Mouse (Mus musculus) liver (tissue): ENCODE data around the gene Lmbr1l.
"Not testable (repeated sequence)": the region's sequence is repeated elsewhere in the genome, so short reads cannot be mapped to it uniquely, and the experiment has no call there.

Experiments
- DNase-seq: peaks from one replicate; pipeline ENCODE4 v3.0.0-alpha.2; 2020; ENCODE audit warnings: mixed read lengths

The Lmbr1l gene

DNA sequence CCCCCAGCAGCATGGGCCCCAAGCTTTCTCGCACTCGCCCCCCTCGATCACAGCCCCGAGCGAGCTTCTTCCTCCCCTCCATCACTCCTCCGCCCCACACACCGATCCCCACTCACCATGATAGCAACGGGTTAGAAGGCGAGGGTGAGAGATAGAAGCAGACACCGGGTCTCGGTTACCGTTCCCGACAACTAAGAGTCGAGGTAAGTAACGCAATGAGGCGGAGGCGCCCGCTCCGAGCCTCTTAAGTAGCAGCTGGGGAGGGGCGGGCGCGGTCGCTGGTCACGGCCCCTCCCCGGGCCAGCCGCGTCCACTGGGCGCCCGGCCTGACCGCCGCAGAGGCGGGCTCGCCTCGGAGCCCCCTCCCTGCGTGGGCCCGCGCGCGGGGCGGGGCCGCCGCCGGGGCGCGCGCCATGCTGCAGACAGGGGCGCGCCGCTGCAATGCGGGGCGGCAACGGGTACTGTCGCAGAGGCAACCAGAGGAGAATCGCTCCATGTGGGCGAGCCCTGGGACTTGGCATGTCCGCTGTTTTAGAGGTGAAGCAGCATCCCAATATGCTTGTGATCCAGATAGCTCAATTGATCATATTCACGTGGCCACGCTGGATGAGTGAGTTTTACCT is 16.3 kb upstream of the Lmbr1l start, which contains the start of gene Tuba1b:
Gene Tuba1b, minus strand, starts transcription at position 349 of the 623 bp plus-strand sequence.
- peak; percentile 94 for DNase-seq

DNA sequence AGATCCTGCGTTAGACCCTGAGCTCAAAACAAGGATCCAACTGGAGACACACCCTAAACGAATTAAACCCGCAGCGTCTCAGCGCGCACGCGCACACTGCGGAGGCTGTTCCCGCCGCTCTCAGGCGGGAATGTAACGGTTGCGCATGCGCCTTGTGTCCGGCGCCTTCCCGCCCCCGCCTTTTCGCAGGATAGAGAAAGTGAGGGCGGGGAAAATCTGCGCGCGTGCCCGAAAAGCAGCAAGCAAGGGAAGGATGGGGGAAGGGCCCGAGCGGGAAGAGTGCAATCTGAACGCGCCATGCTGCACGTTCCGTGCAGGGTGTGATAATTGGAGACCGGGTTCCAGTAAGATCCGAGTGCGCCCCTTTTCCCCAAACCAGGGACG is 15.8 kb upstream of the Lmbr1l start:
- DNase-seq, result peak; percentile 97

DNA sequence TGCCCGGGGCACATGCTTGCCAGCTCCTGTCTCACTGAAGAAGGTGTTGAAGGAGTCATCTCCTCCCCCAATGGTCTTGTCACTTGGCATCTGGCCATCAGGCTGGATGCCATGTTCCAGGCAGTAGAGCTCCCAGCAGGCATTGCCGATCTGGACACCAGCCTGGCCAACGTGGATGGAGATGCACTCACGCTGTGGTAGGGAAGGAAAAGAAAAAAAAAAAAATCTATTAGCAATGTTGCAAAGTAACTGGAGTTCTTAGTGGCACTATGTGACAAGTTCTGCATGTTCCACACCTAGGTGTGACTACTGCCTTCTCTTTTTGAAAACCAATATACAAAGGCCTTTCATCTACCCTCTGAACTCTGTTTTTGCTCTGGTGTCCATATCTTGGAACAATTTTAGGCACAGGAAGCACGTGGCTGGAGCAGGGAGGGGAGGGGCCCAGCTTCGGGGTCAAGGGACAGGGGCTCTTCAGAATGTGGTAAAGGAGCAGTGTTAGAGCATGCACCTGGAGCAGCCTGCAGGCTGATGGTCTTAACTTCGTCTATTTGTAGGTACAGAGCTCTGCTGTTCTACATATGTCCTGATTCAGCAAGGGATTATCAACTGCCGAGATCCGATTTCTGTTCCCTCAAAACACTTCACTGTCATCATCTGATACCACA is 15.1 kb upstream of the Lmbr1l start:
- peak; percentile 41 for DNase-seq

DNA sequence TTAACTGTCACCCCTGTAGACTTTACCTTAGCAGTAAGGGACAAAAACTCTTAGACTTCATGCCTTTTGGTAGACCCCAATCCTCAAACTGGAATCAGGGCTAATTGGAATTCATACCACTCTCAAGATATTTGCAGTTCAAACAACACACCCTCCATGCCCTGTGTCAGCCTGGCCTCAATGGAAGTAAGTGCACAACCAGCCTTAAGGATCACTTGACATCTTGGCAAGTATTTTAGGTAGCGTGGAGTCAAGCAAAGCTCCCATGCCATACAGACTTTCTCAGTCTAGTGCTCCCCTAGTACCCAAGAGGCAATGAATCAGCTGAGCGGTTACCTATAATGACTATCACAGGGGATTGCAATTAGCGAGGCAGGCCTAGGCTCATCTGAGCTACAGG is 13.0 kb upstream of the Lmbr1l start:
- DNase-seq, result no peak

DNA sequence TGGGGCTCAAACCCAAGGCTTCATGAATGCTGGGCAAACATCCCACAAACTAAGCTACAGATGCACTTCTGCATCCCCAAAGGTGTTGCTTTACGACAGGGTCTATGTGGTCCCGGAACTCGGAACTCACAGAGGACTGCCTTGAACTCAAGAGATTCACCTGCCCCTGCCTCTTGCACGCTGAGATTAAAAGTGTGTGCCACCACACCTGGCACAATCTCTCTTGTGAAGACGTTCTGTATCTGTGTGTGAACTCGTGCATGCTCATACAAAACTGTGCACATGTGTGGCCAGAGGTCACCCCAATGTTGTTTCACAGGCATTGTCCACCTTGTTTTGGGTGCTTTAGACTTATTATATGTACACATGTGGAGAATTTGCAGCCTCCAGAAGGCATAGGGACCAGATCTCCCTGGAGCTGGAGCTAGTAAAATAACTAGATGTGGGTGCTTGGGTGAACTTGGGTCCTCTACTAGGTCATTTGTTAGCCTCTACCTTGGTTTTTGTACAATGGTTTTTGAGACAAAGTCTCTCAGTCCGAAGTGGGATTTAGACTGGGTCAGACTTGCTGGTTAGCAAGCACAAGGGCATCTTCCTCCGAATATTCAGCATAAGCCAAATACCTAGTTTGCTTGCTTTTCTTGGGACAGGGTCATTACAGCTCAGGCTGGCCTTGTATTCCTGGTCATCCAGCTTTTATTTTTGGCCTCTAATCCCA is 12.1 kb upstream of the Lmbr1l start:
- no peak for DNase-seq

DNA sequence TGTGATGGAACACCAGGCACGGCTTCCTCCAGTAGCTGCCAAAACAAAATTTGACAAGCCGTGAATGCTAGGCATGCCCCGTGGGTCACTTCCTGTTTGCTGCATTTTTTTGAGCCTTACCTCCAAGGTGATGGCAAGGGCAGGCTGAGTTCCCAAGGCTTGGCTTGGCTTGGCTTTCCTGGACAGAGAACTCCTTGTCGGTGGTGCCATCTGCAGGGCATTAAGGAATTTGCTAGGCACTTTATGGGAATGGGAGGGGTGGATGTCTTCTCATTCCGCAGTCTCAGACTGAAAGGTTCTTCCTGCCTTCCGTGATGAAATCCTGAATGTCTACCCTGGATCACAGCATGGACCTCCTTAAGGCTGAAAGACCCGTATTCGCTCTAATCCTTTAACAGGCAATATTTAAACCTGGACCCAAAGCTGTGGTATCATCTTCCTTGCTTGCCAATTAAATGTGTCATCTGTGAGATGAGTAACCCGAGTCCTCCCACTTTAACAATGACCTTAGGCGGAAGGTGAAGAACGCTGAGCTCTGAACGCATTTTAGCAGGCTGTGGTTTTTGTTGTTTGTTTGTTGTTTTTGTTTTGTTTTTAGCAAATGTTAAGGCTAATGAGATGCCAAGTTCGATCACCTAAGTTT is 10.7 kb upstream of the Lmbr1l start:
- DNase-seq, result peak; percentile 52

DNA sequence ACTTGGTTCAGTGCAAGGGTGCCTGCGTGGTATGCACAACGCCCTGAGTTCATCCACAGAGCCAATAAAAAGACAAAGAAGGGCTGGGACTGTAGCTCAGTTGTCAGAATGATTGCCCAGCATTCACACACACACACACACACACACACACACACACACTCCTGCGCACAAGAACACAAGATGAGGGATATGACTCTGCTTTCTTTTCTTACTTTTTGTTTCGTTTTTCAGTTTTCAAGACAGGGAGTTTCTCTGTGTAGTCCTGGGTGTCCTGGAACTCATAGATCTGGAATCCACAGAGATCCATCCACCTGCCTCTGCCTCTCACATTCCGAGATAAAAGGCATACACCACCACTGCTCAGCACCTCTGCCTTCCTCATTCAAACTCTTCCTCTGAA is 9.5 kb upstream of the Lmbr1l start:
- no peak for DNase-seq

DNA sequence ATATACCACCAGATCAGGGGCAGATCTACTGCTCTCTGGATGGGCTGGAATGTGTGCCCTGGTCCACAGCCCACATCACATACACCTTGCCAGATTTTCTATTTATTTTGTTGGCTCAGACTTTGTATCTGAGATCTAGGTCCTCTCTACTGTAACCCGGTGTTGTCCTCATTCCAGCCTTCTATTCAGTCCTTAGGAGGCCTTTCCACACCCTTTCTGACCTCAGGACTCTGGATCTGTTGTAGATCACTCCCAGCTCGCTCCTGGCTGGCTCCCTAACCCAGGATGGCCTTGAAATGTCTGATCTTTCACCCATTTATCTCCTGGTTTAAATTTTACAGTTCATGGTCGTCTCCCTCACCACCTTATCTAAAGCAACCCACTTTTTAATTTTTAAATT is 6.7 kb upstream of the Lmbr1l start:
- DNase-seq, result no peak

DNA sequence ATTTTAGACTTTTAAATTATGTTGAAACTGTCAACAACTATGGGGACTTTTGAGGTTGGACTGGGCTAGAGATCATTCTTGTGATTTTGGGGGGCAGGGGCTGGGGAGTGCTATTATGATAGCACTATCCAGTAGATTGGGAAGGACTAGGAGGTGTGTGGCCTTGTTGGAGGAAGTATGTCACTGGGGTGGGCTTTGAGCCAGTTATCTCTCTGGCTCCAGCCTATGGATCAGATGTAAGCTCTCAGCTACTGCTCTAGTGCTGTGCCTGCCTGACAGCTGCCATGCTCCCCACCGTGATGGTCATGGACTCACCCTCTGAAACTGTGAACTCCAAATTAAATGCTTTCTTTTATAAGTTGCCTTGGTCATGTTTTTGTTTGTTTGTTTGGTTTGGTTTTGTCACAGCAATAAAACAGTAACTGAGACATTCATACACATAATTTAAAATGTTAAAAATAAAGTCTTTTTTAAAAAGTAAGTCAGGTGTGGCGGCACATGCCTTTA is 5.1 kb upstream of the Lmbr1l start:
- DNase-seq, result no peak

DNA sequence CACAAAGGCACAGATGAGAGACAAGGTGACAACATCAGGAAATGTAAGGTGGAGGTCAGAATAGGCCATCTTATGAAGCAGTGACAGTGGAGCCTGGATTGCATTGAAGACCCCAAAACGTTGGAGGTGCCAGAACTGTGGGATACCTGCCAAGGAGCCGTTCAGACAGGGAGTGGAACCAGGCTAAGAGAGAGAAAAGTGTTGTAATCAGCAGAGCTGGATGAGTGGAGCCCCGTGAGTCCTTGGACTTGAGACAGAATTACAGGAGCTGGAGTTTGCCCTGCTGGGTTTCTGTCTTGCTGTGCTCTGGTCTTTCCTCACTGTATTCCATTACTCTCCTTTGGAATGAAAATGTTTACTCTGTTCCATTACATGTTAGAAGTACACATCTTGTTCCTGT is 4.5 kb upstream of the Lmbr1l start:
- no peak for DNase-seq

DNA sequence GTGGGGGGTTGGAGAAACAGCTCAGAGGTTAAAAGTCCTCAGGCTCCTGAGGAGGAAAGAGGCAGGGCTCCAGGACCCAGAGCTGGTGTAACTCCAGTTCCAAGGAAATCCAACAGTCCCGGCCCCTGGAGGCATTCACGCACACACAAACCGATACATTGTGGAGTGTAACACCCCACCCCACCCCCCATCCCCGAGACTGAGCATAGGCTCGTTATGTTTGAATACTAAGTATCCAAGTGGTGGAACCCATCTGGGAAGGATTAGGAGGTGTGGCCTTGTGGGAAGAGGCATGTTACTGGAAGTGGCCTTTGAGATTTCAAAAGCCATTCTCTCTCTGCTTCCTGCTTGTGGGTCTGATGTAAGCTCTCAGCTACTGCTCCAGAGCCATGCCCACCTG is 3.5 kb upstream of the Lmbr1l start:
- no peak for DNase-seq

DNA sequence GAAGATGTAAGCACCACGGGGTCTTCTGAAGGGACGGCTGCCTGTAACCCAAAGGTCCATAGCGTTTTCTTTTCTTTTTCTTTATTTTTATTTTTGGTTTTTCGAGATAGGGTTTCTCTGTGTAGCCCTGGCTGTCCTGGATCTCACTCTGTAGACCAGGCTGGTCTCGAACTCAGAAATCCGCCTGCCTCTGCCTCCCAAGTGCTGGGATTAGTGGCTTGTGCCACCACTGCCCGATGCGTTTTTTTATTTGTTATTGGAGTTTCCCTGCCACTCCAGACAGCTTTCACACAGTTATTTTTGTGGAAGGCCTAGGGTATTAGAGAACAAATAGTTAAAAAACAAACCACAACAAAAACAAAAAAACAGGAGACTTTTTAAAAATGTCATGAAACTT is 466 bp upstream of the Lmbr1l start:
- not testable (repeated sequence) for DNase-seq

DNA sequence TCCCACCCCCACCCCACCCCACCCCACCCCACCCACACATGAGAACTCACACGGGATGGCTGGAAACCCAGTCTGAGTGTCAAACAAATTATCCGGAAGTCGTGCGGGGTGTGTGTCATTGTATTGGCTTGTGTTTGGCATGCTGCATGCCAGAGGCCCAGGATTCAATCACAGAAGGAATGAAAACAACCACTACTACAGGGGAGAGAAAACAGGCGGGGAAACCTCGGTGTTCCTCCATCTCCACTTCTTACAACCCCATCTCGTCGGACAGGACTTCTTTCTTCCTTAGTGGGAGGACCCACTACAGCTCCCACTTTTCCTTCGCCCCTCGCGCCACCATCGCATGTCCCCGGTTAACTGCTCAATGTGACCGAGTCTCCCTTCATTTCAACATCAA is 940 bp downstream of the Lmbr1l start:
- DNase-seq, result no peak

DNA sequence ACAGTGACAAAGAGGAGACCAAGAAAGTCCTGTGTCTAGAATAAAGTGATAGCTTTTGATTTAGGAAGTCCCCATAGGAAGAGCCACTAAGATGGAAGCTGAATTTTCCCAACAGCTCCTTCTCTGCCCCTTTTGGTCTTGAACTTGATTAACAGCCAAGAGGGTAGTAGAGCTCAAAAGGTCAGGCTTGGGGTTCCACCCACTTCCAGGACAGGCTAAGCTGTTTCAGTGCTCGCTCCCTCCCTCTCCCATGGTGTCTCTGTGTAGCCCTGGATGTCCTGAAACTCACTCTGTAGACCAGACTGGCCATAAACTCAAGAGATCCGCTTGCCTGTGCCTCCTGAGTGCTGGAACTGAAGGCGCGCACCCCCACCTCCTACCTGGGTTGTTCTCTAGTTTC is 2.0 kb downstream of the Lmbr1l start:
- DNase-seq, result no peak

DNA sequence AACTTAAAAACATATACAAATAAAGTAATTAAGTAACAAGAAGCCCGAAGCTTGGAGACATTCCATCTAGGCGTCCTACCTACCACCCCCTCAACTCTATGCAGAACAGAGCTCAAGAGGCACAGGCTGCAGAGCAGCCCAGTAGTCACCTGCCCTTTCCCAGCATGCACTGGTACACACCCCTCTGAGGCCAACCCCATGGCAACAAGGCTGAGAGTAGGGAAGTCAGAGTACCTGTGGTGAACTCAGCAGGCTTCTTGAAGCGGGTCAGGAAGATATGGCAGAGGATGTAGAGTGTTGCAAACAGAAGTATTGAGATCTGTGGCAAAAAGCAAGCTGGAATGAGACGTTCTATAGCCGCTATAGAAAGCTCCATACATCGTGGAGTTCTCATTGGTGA is 3.1 kb downstream of the Lmbr1l start:
- no peak for DNase-seq

DNA sequence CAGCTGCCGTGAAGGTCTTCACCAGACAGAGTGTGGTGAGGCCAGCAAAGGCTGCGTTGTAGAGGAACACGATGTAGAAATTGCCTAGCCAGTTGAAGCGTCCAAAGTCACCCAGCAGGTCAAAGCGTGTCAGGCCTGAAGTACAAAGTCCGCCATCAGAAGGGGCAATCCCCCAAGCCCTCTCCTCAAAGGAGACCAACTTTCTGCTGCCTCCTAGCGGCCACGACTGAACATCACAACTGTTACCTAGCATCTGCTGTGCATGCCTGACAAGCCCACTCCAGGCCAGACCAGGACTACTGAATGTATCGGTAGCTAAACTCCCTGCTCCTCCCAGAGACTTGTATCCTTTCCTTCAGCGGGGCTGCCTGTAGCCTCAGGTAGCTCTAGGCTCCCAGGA is 13.3 kb downstream of the Lmbr1l start:
- peak; percentile 56 for DNase-seq

DNA sequence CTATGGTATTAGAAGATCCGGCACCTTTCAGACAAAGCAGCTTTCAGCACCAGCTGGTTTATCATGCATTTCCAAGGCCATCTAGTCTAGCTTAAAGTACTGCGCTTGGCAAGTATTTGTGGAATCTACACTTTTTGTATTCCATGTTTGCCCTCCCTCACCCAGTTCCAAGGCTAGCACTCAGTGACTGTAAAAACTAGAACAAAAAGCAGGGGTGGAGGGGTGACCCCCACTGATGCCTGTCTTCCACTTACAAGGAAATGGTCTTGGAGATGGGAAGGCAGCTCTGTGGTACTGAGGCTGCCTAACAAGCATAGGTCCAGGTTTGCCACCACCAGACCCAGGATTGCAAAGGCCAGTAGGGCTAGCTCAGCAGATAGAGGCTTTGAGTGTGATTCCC is 15.4 kb downstream of the Lmbr1l start:
- DNase-seq, result no peak

DNA sequence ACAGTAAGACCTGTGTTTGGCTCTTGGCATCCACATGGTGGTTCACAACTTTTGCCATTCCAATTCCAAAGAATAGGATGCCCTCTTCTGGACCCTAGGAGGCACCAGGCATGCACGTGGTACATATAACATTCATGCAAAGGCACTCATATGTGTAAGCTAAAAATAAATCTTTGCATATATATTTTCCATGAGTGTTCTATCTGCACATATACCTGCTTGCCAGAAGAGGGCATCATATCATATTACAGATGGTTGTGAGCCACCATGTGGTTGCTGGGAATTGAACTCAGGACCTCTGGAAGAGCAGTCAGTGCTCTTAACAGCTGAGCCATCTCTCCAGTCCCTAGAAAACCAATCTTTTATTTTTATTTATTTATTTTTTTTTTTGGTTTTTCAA is 16.5 kb downstream of the Lmbr1l start:
- no peak for DNase-seq

DNA sequence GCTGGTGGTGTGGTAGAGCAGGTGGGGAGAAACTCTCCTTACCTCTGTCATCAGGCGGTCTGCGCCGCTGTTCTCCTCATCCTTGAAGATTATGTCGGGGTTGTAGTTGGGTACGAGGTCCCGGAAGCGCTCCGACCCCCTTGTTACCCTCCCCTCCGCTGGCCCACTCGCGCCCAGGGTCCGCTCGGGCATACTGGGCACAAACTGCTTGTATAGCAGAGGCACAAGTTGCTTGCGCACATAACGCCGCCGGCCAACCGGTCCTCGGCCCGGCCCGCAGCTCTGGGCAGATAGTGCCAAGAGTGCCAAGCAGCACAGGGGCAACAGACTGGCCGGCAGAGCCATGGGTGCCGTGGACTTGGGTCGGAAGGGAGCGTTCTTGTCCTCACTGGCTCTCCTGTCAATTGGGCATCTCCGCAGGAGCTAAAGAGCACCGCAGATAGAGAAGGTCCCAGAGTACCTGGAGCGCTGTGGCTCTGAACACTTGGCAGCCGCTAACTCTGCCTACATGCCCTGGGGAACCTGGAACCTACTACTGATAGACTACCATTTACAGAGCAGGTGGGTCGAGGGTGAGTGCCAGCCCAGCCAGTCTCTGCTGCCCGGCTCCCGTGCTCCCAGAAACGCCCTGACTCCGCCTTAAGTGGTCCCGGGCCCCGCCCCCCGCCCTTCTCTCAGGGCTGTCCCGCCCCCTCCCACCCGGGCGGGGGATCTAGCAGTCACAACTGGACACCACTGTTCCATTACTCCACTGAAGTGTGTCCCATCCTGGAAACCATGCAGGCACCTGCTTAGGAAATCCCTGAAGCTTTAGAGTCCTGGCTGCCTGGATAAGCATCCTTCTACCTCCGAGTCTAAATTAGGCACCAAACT is 19.9 kb downstream of the Lmbr1l start, which contains the start of gene Dhh:
Gene Dhh, minus strand, starts transcription at position 613 of the 873 bp plus-strand sequence.
- peak; percentile 41 for DNase-seq

DNA sequence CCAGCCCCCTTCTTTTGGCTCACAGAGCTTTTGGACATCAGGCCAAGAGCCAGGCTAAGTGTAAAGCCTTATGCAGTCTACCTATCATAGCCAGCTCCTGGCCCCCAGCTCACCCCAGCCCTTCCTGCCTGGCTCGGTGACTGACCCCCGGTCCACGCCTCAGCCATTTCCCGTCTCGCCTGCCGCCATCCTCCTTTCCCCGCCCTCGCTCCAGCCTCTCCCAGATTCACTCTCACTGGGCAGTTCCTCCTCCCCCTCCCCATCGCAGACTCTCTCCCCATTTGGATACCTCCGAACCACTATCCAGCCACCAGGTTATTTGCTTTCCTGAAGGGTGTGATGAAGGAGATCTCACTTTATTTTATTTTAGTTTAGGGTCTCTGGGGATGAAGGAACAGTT is 20.5 kb downstream of the Lmbr1l start:
- DNase-seq, result no peak

DNA sequence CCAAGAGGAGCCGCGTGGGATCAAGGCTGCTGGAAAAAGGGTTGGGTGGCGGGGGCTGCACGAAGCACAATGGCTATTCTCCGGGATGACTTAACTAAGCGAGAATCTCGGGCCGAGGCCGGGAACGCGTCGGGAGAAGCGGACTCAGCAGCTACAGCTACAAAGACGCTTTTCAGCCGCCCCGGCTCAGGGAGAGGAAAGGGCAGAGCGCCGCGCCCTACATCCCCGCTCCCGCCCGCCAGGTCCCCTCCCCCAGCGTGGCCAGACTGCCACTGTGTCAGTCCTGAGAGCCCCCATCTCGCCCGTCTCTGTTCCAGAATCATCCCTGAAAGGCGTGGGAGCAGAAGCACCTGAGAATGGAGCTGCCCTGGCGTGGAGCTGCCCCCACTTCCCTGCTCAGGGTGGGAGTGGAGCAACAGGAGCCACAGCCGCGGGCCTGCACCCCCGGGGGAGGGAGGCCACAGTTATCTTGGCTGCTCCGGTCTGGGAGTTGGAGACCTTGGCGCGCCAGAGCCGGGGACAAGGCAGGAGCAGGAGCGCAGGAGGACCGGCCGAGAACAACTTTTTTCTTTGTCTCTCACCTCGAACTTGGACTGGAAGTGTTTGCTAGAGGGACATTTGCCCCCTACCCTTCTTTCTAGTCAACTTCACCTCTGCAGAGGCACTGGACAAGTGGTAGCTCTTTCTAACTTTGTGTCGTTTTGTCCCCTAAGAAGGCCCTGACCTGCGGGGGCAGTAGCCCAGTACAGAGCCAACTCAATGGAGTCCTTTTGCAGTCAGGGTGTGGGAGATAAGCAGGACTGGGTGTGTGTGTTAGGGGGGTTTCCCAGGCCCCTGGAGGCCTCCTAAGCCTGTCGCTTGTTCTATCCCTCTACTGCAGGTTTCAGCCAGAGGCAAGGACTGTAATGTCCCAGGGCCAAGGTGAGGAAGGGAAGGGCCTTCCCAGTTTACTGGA is 22.1 kb downstream of the Lmbr1l start:
- DNase-seq, result peak; percentile 32
